Mouse (Mus musculus): ENCODE measurements at regions not wholly inside any gene's neighbourhood (a gene's known extent, or its start where the extent isn't known, plus 50 kb on each side); places are given as distances from the start of the nearest gene placed in this dataset.
A peak's percentile ranks its signal among the peaks of the same experiment; 100 is the strongest.

- no peak for ATAC-seq (ENCODE audit: borderline replicate concordance, extremely low read depth, low FRiP score, low TSS enrichment)
- no peaks in the 10 kb centered on the region for H3K27me3 ChIP-seq
- 0 out of 2 replicates have a peak, but pooled peaks cover 3% of the 10 kb centered on the region for H3K4me1 ChIP-seq
- WGBS, result 87% methylated on average over 8 of the region's 8 CpGs
- no peak overlapping the region for H3K9ac ChIP-seq
- H3K9me3 ChIP-seq, result no peaks in the 10 kb centered on the region
- H3K4me3 ChIP-seq, result no peak overlapping the region
- no peak overlapping the region for H3K4me2 ChIP-seq
- H3K27ac ChIP-seq, result no peak overlapping the region
- H3K36me3 ChIP-seq, result no peaks in the 10 kb centered on the region
These were observed 59.3 kb upstream of the Dgkg start for GRCm38 (mm10) chr16:22716306-22716830.

GRCm38 (mm10) chr16:22714315-22714714 lies 57.3 kb upstream of the Dgkg start:
- Histone ChIP-seq H3K36me3 (no peaks in the 10 kb centered on the region), H3K9ac (no peak overlapping the region), H3K4me2 (no peak overlapping the region), H3K27me3 (no peaks in the 10 kb centered on the region), H3K9me3 (no peaks in the 10 kb centered on the region), H3K4me3 (no peak overlapping the region), H3K27ac (no peak overlapping the region), H3K4me1 (0 out of 2 replicates have a peak, but pooled peaks cover under 1% of the 10 kb centered on the region)
- WGBS, result 86% methylated on average over 2 of the region's 2 CpGs
- no peak for ATAC-seq (ENCODE audit: borderline replicate concordance, extremely low read depth, low FRiP score, low TSS enrichment)

GRCm38 (mm10) chr16:22708768-22709167 lies 51.7 kb upstream of the Dgkg start:
- WGBS, result 51% methylated on average over 9 of the region's 9 CpGs
- H3K27ac ChIP-seq, result no peak overlapping the region
- no peaks in the 10 kb centered on the region for H3K36me3 ChIP-seq
- peak; percentile 57; the same call in 1 of the 2 replicates for ATAC-seq (ENCODE audit: borderline replicate concordance, extremely low read depth, low FRiP score, low TSS enrichment)
- no peaks in the 10 kb centered on the region for H3K4me1 ChIP-seq
- H3K27me3 ChIP-seq, result no peaks in the 10 kb centered on the region
- no peak overlapping the region for H3K9ac ChIP-seq
- no peak overlapping the region for H3K4me2 ChIP-seq
- H3K4me3 ChIP-seq, result no peak overlapping the region
- no peaks in the 10 kb centered on the region for H3K9me3 ChIP-seq

All from lung, embryonic 15.5 days (tissue).